Mouse (Mus musculus): Measurements from ENCODE around the gene Dhrs1. TPM values are rescaled to one million over a fixed set of nuclear protein-coding genes. Genes with fewer than 3 reads are reported as not detected.
A peak's percentile ranks its signal among the peaks of the same experiment; 100 is the strongest.

Dhrs1 gene
- polyA plus RNA-seq, 1 experiment from 2014 or later = 70.8 TPM

DNA sequence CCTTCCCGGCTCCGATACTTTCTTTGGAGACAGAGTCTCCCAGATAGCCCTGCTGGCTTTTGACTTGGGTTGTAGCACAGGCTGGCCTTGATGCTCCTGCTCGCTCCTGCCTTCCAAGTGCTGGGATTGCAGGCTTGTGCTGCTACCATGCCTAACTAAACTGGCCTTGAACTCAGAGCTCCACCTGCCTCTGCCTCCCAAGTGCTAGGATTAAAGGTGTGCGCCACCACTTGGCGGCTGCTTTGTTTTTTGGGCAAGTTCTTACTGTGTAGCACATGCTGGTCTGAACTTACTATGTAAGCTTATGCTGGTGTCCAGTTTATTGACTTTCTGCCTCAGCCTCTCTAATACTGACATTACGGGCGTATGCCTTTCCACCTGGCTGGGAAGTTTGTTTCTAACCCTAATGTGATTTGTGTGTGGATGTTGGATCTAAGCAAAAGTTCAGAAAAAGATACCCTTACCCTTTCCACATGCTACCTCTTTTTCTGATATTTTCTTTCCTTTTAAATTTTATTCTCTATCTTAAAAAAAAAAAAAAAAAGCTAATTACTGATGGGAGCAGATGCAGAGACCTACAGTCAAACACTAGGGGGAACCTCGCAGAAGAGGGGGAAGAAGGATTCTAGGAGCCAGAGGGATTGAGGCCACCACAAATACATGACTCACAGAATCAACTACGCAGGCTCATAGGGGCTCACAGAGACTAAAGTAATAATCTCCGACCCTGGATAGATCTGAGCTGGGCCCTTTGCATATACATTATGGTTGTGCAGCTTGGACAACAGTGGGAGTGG is 1.8 kb upstream of the Dhrs1 start:
- Histone ChIP-seq H3K27me3 (ENCODE audit: control insufficient read depth, insufficient read depth, low read length) (no peaks in the 10 kb centered on the region), H3K4me3 (replicated peaks; ENCODE audit: low read length) (no peak overlapping the region), H3K36me3 (replicated peaks; ENCODE audit: control insufficient read depth, insufficient read depth) (peaks cover 40% of the 10 kb centered on the region), H3K4me1 (replicated peaks; ENCODE audit: control insufficient read depth, insufficient read depth, low read length) (peaks cover 16% of the 10 kb centered on the region), H3K9ac (no peak overlapping the region), H3K9me3 (ENCODE audit: control insufficient read depth, low read length) (no peaks in the 10 kb centered on the region), H3K4me2 (replicated peaks) (peak overlapping the region; percentile 96), H3K27ac (no peak overlapping the region)
- DNase-seq (ENCODE audit: low spot score) (no peak), ATAC-seq (ENCODE audit: low FRiP score) (no peak)
- 94% methylated on average over 10 of the region's 10 CpGs for WGBS

DNA sequence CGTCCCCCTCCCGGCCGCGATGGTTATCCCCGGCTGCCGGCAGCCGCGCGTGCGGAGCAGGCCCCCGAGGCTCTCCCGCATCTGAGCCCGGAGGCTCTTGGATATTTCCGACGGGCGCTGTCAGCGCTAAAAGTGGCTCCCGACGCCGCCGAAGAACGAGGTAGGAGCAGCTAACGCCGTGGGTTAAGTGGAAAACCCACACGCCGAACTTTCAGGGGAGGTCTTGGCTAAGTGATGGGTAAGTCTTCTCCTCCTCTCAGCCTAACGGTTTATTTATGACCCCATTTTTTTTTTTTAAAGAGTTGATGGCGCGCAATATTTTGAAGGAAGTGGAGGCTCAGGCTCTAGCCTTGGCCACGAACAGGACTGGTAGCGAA is 359 bp upstream of the Dhrs1 start:
- Histone ChIP-seq H3K9me3 (ENCODE audit: control insufficient read depth, low read length) (no peaks in the 10 kb centered on the region), H3K9ac (peak overlapping the region; percentile 75), H3K4me2 (replicated peaks) (peak overlapping the region; percentile 96), H3K36me3 (replicated peaks; ENCODE audit: control insufficient read depth, insufficient read depth) (peaks cover 32% of the 10 kb centered on the region), H3K27ac (no peak overlapping the region), H3K4me3 (replicated peaks; ENCODE audit: low read length) (peak overlapping the region; percentile 85), H3K27me3 (ENCODE audit: control insufficient read depth, insufficient read depth, low read length) (no peaks in the 10 kb centered on the region), H3K4me1 (replicated peaks; ENCODE audit: control insufficient read depth, insufficient read depth, low read length) (peaks cover 16% of the 10 kb centered on the region)
- DNase-seq (ENCODE audit: low spot score) = no peak
- ATAC-seq (ENCODE audit: low FRiP score) = no peak; the same call in 1 of the 2 replicates
- under 1% methylated on average over 29 of the region's 31 CpGs for WGBS

DNA sequence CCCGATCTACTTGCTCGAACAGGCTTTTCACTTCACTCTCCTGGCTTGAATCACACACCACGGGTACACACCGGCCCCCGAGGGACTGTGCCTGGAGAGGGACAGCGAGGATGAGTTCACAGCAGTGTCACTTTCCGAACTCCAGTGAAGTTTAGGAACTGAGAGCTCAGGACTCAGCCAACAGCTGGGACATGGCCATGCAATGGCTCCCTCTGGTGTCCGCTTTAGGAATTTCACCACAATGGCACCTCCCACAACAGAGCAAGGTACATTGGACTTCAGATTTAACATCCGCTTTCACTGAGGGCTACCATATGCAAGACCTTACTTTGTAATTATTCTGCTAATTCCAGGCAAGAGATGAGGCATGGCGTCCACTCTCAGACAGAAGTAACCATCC is 1.8 kb downstream of the Dhrs1 start:
- peaks cover 16% of the 10 kb centered on the region for H3K4me1 ChIP-seq (replicated peaks; ENCODE audit: control insufficient read depth, insufficient read depth, low read length)
- H3K4me2 ChIP-seq (replicated peaks) = 0 out of 2 replicates have a peak overlapping the region, but pooled peaks have one; percentile 5
- ATAC-seq (ENCODE audit: low FRiP score) (peak; percentile 69; the same call in 1 of the 2 replicates), DNase-seq (ENCODE audit: low spot score) (peak; percentile 94)
- H3K27me3 ChIP-seq (ENCODE audit: control insufficient read depth, insufficient read depth, low read length) = no peaks in the 10 kb centered on the region
- H3K27ac ChIP-seq = no peak overlapping the region
- H3K9me3 ChIP-seq (ENCODE audit: control insufficient read depth, low read length) = no peaks in the 10 kb centered on the region
- H3K9ac ChIP-seq = no peak overlapping the region
- peaks cover 31% of the 10 kb centered on the region for H3K36me3 ChIP-seq (replicated peaks; ENCODE audit: control insufficient read depth, insufficient read depth)
- 20% methylated on average over 10 of the region's 10 CpGs for WGBS
- no peak overlapping the region for H3K4me3 ChIP-seq (replicated peaks; ENCODE audit: low read length)

DNA sequence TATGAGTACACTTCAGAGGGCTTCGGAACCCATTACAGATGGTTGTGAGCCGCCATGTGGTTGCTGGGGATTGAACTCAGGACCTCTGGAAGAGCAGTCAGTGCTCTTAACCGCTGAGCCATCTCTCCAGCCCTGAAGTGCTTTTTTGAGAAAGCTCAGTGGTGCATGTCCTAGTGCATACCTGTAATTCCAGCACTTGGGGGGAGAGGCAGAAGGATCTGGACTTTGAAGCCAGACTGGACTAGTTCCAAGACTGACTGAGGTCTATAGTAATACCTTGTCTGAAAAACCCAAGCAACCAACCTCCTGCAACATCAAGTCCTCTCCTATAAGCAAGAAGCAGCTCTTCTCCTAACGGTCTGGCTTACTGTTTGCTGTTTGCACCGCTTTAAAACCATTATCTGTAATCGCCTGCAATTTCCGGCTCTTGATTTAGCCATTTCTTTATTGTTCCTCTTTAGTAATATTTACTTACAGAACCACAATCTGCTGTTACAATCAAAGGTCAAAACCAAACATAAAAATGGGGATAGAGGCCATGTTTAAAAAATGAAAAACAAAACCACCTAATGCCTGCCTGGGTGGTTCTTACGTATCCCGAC is 8.3 kb downstream of the Dhrs1 start:
- H3K4me3 ChIP-seq (replicated peaks; ENCODE audit: low read length) = no peak overlapping the region
- no peaks in the 10 kb centered on the region for H3K4me1 ChIP-seq (replicated peaks; ENCODE audit: control insufficient read depth, insufficient read depth, low read length)
- H3K9me3 ChIP-seq (ENCODE audit: control insufficient read depth, low read length) = no peaks in the 10 kb centered on the region
- no peak overlapping the region for H3K27ac ChIP-seq
- H3K27me3 ChIP-seq (ENCODE audit: control insufficient read depth, insufficient read depth, low read length) = no peaks in the 10 kb centered on the region
- no peak overlapping the region for H3K4me2 ChIP-seq (replicated peaks)
- ATAC-seq (ENCODE audit: low FRiP score) = no peak
- DNase-seq (ENCODE audit: low spot score) = no peak
- H3K36me3 ChIP-seq (replicated peaks; ENCODE audit: control insufficient read depth, insufficient read depth) = peaks cover 29% of the 10 kb centered on the region
- no peak overlapping the region for H3K9ac ChIP-seq
- 89% methylated on average over 9 of the region's 9 CpGs for WGBS

DNA sequence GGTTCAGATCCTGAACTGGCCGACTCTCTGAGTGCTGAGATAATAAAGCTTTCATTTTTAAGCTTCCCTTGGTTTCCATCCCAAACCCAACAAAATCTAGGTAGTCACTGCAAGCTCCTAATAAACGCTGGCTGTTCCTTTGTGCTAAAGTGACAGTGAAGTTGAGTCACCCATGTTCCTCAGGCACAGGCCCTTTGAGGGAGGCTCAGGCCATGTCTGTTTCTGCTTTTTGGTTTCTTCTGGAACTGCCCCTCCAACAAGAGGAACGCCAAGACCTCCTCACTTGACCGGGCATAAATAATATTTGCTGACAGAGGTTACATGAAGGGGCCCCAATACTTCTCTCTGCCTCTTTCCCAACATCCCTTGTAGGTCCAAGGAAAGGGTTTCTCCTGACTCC is 9.7 kb downstream of the Dhrs1 start:
- no peak overlapping the region for H3K27ac ChIP-seq
- H3K4me2 ChIP-seq (replicated peaks) = no peak overlapping the region
- no peaks in the 10 kb centered on the region for H3K4me1 ChIP-seq (replicated peaks; ENCODE audit: control insufficient read depth, insufficient read depth, low read length)
- no peaks in the 10 kb centered on the region for H3K9me3 ChIP-seq (ENCODE audit: control insufficient read depth, low read length)
- no peak for ATAC-seq (ENCODE audit: low FRiP score)
- H3K27me3 ChIP-seq (ENCODE audit: control insufficient read depth, insufficient read depth, low read length) = no peaks in the 10 kb centered on the region
- no peak for DNase-seq (ENCODE audit: low spot score)
- H3K36me3 ChIP-seq (replicated peaks; ENCODE audit: control insufficient read depth, insufficient read depth) = peaks cover 22% of the 10 kb centered on the region
- no peak overlapping the region for H3K9ac ChIP-seq
- no peak overlapping the region for H3K4me3 ChIP-seq (replicated peaks; ENCODE audit: low read length)
- WGBS = 79% methylated on average over 4 of the region's 4 CpGs

DNA sequence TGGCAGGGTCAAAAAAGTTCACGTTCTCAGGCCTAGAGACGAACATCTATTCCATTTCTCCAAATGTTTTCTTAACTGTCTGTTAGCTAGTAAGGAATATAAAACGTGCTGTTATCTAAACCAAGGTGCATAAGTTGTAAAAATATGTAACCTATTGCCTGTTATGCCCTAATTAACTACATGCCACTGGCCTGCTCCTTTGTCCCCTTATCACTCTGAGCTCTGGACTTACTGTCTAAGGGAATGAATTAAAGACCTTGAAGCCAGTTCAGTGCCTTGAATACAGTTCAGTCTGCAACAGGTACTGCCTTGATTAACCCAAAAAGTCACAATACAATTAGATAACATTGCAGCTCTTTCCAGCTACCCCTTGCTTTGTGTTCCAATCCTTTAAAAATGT is 10.2 kb downstream of the Dhrs1 start:
- Histone ChIP-seq H3K9me3 (ENCODE audit: control insufficient read depth, low read length) (no peaks in the 10 kb centered on the region), H3K27me3 (ENCODE audit: control insufficient read depth, insufficient read depth, low read length) (no peaks in the 10 kb centered on the region), H3K4me1 (replicated peaks; ENCODE audit: control insufficient read depth, insufficient read depth, low read length) (no peaks in the 10 kb centered on the region), H3K36me3 (replicated peaks; ENCODE audit: control insufficient read depth, insufficient read depth) (peaks cover 17% of the 10 kb centered on the region), H3K4me2 (replicated peaks) (no peak overlapping the region), H3K9ac (no peak overlapping the region), H3K4me3 (replicated peaks; ENCODE audit: low read length) (no peak overlapping the region), H3K27ac (no peak overlapping the region)
- DNase-seq (ENCODE audit: low spot score) (no peak), ATAC-seq (ENCODE audit: low FRiP score) (no peak)
- WGBS = 69% methylated on average over 3 of the region's 3 CpGs

DNA sequence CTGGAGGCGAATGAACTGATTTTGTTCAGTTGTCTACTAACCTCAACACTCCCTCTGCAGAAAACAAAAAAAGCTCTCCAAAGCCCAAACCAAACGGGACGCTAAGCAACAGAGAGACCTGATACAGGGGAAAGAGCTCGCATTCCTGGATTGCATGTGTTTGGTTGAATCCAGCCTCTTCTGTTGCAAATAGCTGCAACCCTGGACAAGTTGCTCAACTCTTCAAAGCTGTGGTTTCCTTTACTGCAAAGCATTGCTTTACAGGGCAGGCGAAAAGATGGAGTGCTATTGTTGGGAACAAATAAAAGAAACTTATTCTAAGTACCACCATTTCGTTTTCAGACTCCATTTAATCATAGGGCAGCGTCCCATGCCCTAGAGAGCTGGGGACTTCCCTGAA is 10.6 kb downstream of the Dhrs1 start:
- no peak for ATAC-seq (ENCODE audit: low FRiP score)
- Histone ChIP-seq H3K4me2 (replicated peaks) (no peak overlapping the region), H3K27me3 (ENCODE audit: control insufficient read depth, insufficient read depth, low read length) (no peaks in the 10 kb centered on the region), H3K9me3 (ENCODE audit: control insufficient read depth, low read length) (no peaks in the 10 kb centered on the region), H3K4me1 (replicated peaks; ENCODE audit: control insufficient read depth, insufficient read depth, low read length) (no peaks in the 10 kb centered on the region), H3K9ac (no peak overlapping the region), H3K27ac (no peak overlapping the region), H3K36me3 (replicated peaks; ENCODE audit: control insufficient read depth, insufficient read depth) (peaks cover 13% of the 10 kb centered on the region), H3K4me3 (replicated peaks; ENCODE audit: low read length) (no peak overlapping the region)
- no peak for DNase-seq (ENCODE audit: low spot score)
- 81% methylated on average over 7 of the region's 7 CpGs for WGBS

DNA sequence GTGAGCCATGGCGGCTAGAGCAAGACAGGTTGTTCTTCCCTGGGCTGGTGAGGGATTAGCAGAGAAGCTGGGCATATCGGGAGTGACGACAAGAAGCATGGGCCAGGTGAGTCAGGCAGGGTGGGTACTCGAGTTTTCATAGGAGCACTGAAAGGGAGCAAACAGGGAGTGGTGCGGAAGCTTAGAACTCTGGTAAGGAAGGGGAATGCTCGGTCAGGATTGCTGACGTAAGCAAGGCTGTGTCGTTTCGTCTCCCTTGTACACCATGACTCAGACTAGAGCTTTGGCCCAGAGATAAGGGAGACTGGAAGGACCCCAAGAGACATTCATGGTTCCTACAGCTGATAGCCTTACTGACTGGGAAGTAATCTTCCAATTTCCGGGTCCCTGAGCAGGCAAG is 11.6 kb downstream of the Dhrs1 start:
- DNase-seq (ENCODE audit: low spot score) (no peak), ATAC-seq (ENCODE audit: low FRiP score) (no peak)
- H3K9ac ChIP-seq = no peak overlapping the region
- H3K36me3 ChIP-seq (replicated peaks; ENCODE audit: control insufficient read depth, insufficient read depth) = peaks cover 5% of the 10 kb centered on the region
- H3K9me3 ChIP-seq (ENCODE audit: control insufficient read depth, low read length) = no peaks in the 10 kb centered on the region
- no peaks in the 10 kb centered on the region for H3K27me3 ChIP-seq (ENCODE audit: control insufficient read depth, insufficient read depth, low read length)
- no peak overlapping the region for H3K4me2 ChIP-seq (replicated peaks)
- H3K4me1 ChIP-seq (replicated peaks; ENCODE audit: control insufficient read depth, insufficient read depth, low read length) = no peaks in the 10 kb centered on the region
- no peak overlapping the region for H3K27ac ChIP-seq
- whole genome bisulfite sequencing = 75% methylated on average over 10 of the region's 10 CpGs
- no peak overlapping the region for H3K4me3 ChIP-seq (replicated peaks; ENCODE audit: low read length)

DNA sequence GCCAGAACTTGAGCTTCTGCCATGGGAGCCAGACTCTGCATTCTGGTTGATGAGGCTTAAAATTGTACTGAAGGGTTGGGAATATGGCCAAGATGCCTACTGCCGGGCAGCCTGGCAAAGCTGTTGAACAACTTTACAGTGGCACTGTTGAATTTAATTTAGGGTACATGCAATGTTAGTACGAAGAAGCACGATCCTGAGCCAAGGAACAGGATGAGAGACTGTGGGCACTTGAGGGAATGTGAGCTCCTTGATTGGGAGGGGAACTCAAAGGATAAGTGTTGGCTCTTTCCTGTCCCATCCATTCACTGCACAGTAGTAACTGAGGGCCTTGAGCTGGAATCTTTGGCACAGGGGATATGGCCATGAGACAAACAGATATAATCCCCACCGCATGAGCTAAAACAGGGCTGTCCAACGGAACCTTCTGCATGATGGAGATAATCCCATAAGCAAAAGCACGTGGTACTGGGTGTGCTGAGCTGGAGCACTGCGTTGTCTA is 14.9 kb downstream of the Dhrs1 start:
- Histone ChIP-seq H3K4me1 (replicated peaks; ENCODE audit: control insufficient read depth, insufficient read depth, low read length) (no peaks in the 10 kb centered on the region), H3K9me3 (ENCODE audit: control insufficient read depth, low read length) (no peaks in the 10 kb centered on the region), H3K27me3 (ENCODE audit: control insufficient read depth, insufficient read depth, low read length) (no peaks in the 10 kb centered on the region), H3K36me3 (replicated peaks; ENCODE audit: control insufficient read depth, insufficient read depth) (no peaks in the 10 kb centered on the region), H3K4me3 (replicated peaks; ENCODE audit: low read length) (no peak overlapping the region), H3K4me2 (replicated peaks) (no peak overlapping the region), H3K27ac (peak overlapping the region; percentile 20; the same call in 1 of the 2 replicates), H3K9ac (no peak overlapping the region)
- 75% methylated on average over 7 of the region's 7 CpGs for WGBS
- DNase-seq (ENCODE audit: low spot score) = peak; percentile 49
- ATAC-seq (ENCODE audit: low FRiP score) = no peak

Data from hindbrain, embryonic 14.5 days (tissue).